Mouse (Mus musculus): ENCODE measurements around the gene Nup93. TPM values are rescaled to one million over a fixed set of nuclear protein-coding genes. Genes with fewer than 3 reads are reported as not detected.
A peak's percentile ranks its signal among the peaks of the same experiment; 100 is the strongest.

The Nup93 gene
- total RNA-seq, 2 experiments from 2014 or later: 33.3 to 33.8 TPM

GRCm38 (mm10) chr8:94185791-94186190, 28.6 kb upstream of the Nup93 start:
- no peak for DNase-seq (ENCODE audit: low spot score in 2 of 2)

DNA sequence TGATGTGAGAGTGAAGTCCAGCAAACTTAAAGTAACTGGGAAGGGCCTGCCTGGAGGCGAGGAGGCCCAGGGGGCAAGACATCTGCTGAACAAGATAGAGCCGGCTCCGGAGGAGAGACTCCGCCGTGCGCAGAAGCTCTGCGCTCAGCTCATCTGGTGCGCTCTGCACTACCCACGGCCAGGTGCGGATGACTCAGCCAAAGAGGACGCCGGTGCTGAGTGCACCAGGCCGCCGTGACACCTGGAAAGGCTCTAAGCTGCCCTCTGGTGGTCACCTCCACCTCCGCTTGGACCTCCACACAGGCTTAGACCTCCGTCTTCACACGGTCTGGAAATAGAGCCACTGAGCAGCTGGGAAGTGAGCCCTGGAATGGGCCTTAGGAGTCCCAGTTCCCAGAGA, 27.8 kb upstream of the Nup93 start:
- peak in 1 of 2 experiments; percentile 40 for DNase-seq (ENCODE audit: low spot score in 2 of 2)

- no peak for DNase-seq (ENCODE audit: low spot score in 2 of 2)
Observed at GRCm38 (mm10) chr8:94187290-94188002, 26.9 kb upstream of the Nup93 start.

GRCm38 (mm10) chr8:94189275-94190031, 24.9 kb upstream of the Nup93 start:
- no peak for DNase-seq (ENCODE audit: low spot score in 2 of 2)

DNA sequence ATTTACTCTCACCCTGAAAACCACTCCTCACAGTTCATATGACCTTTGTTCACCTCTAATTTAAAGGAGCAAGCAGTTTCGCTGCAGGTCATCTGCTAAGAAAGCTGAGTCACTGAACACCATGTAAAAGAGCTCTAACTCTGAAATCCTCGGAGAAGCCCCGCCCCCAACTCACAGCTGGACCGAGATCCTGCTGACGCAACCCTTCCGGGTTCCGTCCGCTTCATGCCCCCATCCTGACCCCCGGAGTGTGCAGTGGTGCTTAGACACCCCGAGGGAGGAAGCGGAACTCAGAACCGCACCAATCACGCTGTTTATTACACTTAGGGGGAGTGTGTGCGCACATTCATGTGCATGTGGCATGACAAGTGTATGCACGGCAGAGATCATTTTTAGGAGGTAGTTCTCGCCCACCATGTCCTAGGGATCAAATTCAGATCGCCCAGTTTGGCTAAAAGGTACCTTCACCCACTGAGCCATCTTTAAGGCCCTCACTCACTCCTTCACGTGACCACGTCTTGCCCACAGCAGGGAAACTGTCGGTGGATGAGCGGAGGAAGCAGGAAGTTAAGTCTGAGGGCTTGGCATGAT, 23.2 kb upstream of the Nup93 start:
- DNase-seq (ENCODE audit: low spot score in 2 of 2): peak in 1 of 2 experiments; percentile 48

DNA sequence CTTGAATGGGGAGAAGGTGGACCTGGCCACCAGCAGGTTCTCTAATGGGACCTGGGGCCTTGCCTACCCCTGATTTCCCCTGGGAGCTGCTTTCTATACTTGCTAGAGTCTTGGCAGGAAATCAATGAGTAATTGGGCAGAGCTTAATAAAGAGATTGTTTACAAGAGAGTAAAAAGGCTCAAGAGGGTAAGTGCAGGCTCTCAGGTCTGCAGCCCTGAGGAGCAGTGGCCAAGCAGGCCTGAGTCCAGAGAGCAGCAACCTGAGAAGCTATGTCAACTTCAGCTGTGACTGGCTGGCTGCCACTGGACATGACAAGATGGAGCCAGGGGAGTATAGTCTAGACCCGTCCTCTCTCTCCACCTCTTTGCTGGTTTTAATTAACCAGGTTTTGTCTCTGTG, 21.4 kb upstream of the Nup93 start:
- DNase-seq (ENCODE audit: low spot score in 2 of 2): no peak

DNA sequence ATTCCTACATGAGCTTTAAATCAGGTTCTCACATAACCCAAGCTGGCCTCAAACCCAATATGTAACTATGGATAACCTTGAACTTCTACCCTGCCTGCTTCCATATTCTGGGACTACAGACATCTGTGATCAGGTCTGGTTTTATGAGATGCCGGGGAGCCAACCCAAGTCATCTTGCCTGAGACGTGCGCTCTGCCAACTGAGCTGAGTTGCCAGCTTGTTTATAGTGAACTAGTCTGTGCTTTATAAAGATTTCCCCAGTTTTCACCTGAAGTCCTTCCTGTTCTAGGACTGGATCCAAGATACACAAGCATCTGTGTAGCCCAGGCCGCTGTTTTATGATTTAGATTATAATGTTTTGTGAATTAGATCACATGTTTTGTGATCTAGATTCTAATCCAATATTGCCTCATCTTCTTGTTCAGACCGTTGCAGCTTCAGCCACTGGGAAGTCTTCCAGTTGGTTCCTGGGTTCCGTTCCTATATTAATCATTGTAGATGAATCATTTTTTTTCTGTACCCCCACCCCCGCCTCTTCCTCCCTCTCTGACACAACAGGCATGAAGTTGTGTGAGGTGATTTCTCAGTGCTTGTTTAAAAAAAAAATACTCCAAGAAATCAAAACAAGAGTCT, 19.7 kb upstream of the Nup93 start:
- no peak for DNase-seq (ENCODE audit: low spot score in 2 of 2)

- no peak for DNase-seq (ENCODE audit: low spot score in 2 of 2)
Observed at GRCm38 (mm10) chr8:94199202-94199869, 15.0 kb upstream of the Nup93 start.

GRCm38 (mm10) chr8:94204043-94204442, 10.3 kb upstream of the Nup93 start:
- no peak for DNase-seq (ENCODE audit: low spot score in 2 of 2)

DNA sequence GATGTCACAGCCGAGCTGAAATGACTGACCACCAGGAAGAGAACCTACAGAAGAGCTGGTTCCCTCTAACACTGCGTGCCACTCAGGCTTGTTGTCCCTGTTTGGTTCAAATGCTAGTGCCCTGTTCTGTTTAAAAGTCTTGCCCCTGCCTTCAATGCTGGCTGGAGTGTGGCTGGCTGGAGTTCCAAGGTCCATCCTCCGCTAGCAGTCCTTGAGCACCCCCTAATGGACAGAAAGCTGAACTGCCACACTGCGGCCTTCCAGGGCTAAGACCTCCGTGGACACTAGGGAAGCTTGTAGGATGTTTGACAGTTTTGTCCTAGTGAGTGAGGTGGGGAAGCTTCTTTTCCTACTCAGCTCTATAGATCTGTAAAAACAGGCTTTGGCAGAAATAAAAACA, 8.6 kb upstream of the Nup93 start:
- DNase-seq (ENCODE audit: low spot score in 2 of 2): peak; percentile 53 to 54

- no peak for DNase-seq (ENCODE audit: low spot score in 2 of 2)
Observed at GRCm38 (mm10) chr8:94206256-94206655, 8.1 kb upstream of the Nup93 start.

DNA sequence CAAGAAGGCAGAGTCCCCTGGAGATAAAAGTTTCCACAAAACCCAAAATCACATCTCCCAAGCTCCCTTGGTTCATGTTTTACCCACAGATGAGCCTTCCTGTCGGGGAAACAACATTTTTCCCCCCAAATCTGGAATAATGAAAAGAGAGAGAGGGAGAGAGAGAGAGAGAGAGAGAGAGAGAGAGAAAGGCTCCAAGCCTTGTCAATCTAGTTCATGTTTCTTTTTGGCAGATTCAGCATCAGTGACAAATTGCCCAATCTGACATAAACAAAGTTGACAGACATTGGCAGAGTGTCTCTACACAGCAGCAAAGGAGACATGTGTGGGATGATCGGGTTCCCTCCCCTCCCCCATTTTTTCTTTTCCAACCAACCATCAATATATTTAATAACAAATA, 6.9 kb upstream of the Nup93 start:
- no peak for DNase-seq (ENCODE audit: low spot score in 2 of 2)

- no peak for DNase-seq (ENCODE audit: low spot score in 2 of 2)
Observed at GRCm38 (mm10) chr8:94209639-94210038, 4.7 kb upstream of the Nup93 start.

GRCm38 (mm10) chr8:94210225-94210624, 4.1 kb upstream of the Nup93 start:
- no peak for DNase-seq (ENCODE audit: low spot score in 2 of 2)

DNA sequence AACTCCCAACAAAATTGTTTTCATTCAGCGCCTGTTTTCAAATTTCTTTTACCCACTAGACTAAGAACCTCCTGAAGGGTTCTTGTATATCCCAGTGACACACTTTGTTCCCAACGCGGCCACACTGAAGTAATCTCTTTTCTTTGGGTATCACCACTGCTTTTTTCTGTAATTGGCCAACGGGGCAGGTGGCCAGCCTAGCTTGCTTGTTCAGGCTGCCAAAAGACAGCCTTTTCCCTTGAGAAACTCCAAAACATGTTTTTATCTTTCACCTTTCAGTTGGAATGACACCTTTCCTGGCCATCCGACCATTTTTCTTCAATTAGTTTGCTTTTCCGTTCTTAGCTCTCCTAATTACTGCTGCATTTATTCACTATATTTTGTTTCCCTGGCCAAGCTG, 545 bp upstream of the Nup93 start:
- DNase-seq (ENCODE audit: low spot score in 2 of 2): no peak

- DNase-seq (ENCODE audit: low spot score in 2 of 2): no peak
Observed at GRCm38 (mm10) chr8:94227381-94227939, 13.1 kb downstream of the Nup93 start.

GRCm38 (mm10) chr8:94240240-94240751, 25.9 kb downstream of the Nup93 start:
- DNase-seq (ENCODE audit: low spot score in 2 of 2): no peak

DNA sequence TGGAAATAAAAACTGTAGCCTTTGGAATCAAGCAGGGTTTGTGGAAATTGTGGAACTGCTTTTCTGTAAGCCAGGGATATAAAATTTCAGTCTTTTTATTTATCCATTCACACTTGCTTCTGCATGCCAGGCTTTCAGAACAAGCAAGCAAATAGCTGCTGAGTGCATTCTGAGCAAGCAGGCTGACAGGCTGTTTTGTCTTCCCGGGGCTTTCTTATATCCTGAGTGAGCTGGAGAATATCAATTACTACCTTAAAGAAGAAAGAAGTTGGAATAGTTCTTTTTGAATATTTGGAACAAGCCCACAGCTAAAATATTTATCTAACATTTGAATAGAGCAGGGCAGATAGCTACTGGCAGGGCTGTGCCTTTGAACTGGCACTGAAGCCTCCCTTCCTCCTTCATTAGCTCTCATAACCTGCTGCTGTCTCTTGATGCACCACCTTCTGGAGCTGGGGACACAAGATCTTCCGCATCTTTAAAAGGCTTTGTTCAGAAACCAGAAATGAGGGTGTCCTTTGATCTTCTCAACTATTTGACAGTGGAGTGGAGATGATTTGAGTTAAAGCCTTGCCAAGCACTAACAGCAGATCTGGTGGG, 35.6 kb downstream of the Nup93 start:
- no peak for DNase-seq (ENCODE audit: low spot score in 2 of 2)

GRCm38 (mm10) chr8:94258881-94259280, 44.5 kb downstream of the Nup93 start:
- no peak for DNase-seq (ENCODE audit: low spot score in 2 of 2)

- DNase-seq (ENCODE audit: low spot score in 2 of 2): no peak
Observed at GRCm38 (mm10) chr8:94262626-94263297, 48.4 kb downstream of the Nup93 start.
